Mouse (Mus musculus) heart, embryonic 10.5 days (tissue): ENCODE results near the gene Elf4. TPM values are rescaled to one million over a fixed set of nuclear protein-coding genes. Genes with fewer than 3 reads are reported as not detected.
A peak's percentile ranks its signal among the peaks of the same experiment; 100 is the strongest.

Source experiments
- DNase-seq: peaks from one replicate; pipeline ENCODE4 v3.0.0-alpha.2; 2017; ENCODE audit warnings: low spot score
- H3K27ac ChIP-seq: fragments of 300-500 bp; sonication (generic); 2 replicates; pipeline ENCODE4 v1.5.1; 2016; ENCODE audit warnings: mild to moderate bottlenecking
- H3K27me3 ChIP-seq: fragments of 300-500 bp; sonication (generic); 2 replicates; pipeline ENCODE4 v1.6.1; 2016; ENCODE audit warnings: mild to moderate bottlenecking; ENCODE audit not compliant: poor library complexity, insufficient read depth, severe bottlenecking
- H3K36me3 ChIP-seq: fragments of 300-500 bp; sonication (generic); 2 replicates; pipeline ENCODE4 v1.6.1; 2016; ENCODE audit warnings: mild to moderate bottlenecking, moderate library complexity
- H3K4me1 ChIP-seq: fragments of 300-500 bp; sonication (generic); 2 replicates; pipeline ENCODE4 v1.6.1; 2016; ENCODE audit warnings: mild to moderate bottlenecking
- H3K4me3 ChIP-seq: fragments of 300-500 bp; sonication (generic); 2 replicates; pipeline ENCODE4 v1.5.1; 2016; ENCODE audit warnings: mild to moderate bottlenecking, moderate library complexity
- H3K9me3 ChIP-seq: fragments of 300-500 bp; sonication (generic); 2 replicates; pipeline ENCODE4 v1.6.1; 2016; ENCODE audit warnings: mild to moderate bottlenecking, moderate library complexity
- WGBS: fragments of 180-500 bp; shearing (Covaris S2); methylation state at CpG from one replicate; pipeline ENCODE4 v1.1.7; 2016; 5-methylcytosine and 5-hydroxymethylcytosine counted together
- polyA plus RNA-seq: library from polyadenylated mRNA; unstranded; fragments of >200 nt; fragmentation: Nextera tagmentation; extraction: Ambion mirVana; gene quantifications from 2 replicates; pipeline ENCODE4 v1.2.1, GENCODE M21; 2016

Gene Elf4
- 9.9 and 15.7 TPM in 2 replicates for polyA plus RNA-seq

- no peaks in the 10 kb centered on the region for H3K36me3 ChIP-seq
- peak within 1 kb of the TSS; percentile 72 for H3K27ac ChIP-seq
- peak within 1 kb of the TSS; percentile 55 for H3K4me3 ChIP-seq
- 18% methylated on average over 38 of the region's 38 CpGs for WGBS
- H3K9me3 ChIP-seq = no peaks in the 10 kb centered on the region
- peak; percentile 87 for DNase-seq
- peaks cover 5% of the 10 kb centered on the region; the same call in 1 of the 2 replicates for H3K4me1 ChIP-seq
- H3K27me3 ChIP-seq = peaks cover 5% of the 10 kb centered on the region; the same call in 1 of the 2 replicates
These were observed at the start of gene Elf4 for GRCm38 (mm10) chrX:48462754-48463507. TSS of gene Elf4 (minus strand) at chrX:48463132.

- no peak overlapping the region for H3K4me3 ChIP-seq
- no peaks in the 10 kb centered on the region for H3K4me1 ChIP-seq
- no peaks in the 10 kb centered on the region for H3K27me3 ChIP-seq
- no peaks in the 10 kb centered on the region for H3K9me3 ChIP-seq
- H3K27ac ChIP-seq = no peak overlapping the region
- DNase-seq = no peak
- 91% methylated on average over 8 of the region's 8 CpGs for WGBS
- peaks cover 51% of the 10 kb centered on the region for H3K36me3 ChIP-seq
These were observed 30.8 kb upstream of the Elf4 start for GRCm38 (mm10) chrX:48493763-48494162.

GRCm38 (mm10) chrX:48481687-48482086 is 18.8 kb upstream of the Elf4 start:
- Histone ChIP-seq H3K36me3 (peaks cover 50% of the 10 kb centered on the region), H3K4me3 (no peak overlapping the region)

GRCm38 (mm10) chrX:48481095-48481494 is 18.2 kb upstream of the Elf4 start:
- Histone ChIP-seq H3K9me3 (no peaks in the 10 kb centered on the region), H3K27ac (no peak overlapping the region), H3K4me1 (no peaks in the 10 kb centered on the region), H3K36me3 (peaks cover 55% of the 10 kb centered on the region), H3K27me3 (no peaks in the 10 kb centered on the region), H3K4me3 (no peak overlapping the region)
- 86% methylated on average over 4 of the region's 4 CpGs for WGBS
- no peak for DNase-seq

More at GRCm38 (mm10) chrX:48481687-48482086, 18.8 kb upstream of the Elf4 start:
- Histone ChIP-seq H3K27ac (no peak overlapping the region), H3K4me1 (no peaks in the 10 kb centered on the region), H3K27me3 (no peaks in the 10 kb centered on the region), H3K9me3 (no peaks in the 10 kb centered on the region)
- WGBS = 84% methylated on average over 7 of the region's 7 CpGs
- DNase-seq = no peak

GRCm38 (mm10) chrX:48467355-48467946 is 4.5 kb upstream of the Elf4 start:
- H3K4me1 ChIP-seq = peaks cover 5% of the 10 kb centered on the region; the same call in 1 of the 2 replicates
- 0 out of 2 replicates have a peak, but pooled peaks cover 3% of the 10 kb centered on the region for H3K36me3 ChIP-seq
- DNase-seq = no peak
- WGBS = 43% methylated on average over 3 of the region's 3 CpGs
- no peak overlapping the region for H3K27ac ChIP-seq
- no peaks in the 10 kb centered on the region for H3K9me3 ChIP-seq
- H3K4me3 ChIP-seq = no peak overlapping the region
- H3K27me3 ChIP-seq = no peaks in the 10 kb centered on the region; the same call in 1 of the 2 replicates

GRCm38 (mm10) chrX:48466174-48466573 is 3.2 kb upstream of the Elf4 start:
- H3K4me1 ChIP-seq = peaks cover 5% of the 10 kb centered on the region; the same call in 1 of the 2 replicates
- peaks cover 5% of the 10 kb centered on the region; the same call in 1 of the 2 replicates for H3K27me3 ChIP-seq
- no peak overlapping the region for H3K4me3 ChIP-seq
- H3K36me3 ChIP-seq = no peaks in the 10 kb centered on the region
- DNase-seq = no peak
- no peaks in the 10 kb centered on the region for H3K9me3 ChIP-seq
- WGBS = 66% methylated on average over 2 of the region's 2 CpGs
- H3K27ac ChIP-seq = no peak overlapping the region

- Histone ChIP-seq H3K27me3 (peaks cover 5% of the 10 kb centered on the region; the same call in 1 of the 2 replicates), H3K27ac (no peak overlapping the region), H3K9me3 (no peaks in the 10 kb centered on the region), H3K4me1 (peaks cover 5% of the 10 kb centered on the region; the same call in 1 of the 2 replicates), H3K4me3 (no peak overlapping the region), H3K36me3 (no peaks in the 10 kb centered on the region)
- WGBS = 85% methylated on average over 6 of the region's 6 CpGs
- DNase-seq = no peak
These were observed 1.5 kb upstream of the Elf4 start for GRCm38 (mm10) chrX:48464436-48464835.

- no peaks in the 10 kb centered on the region for H3K9me3 ChIP-seq
- H3K4me1 ChIP-seq = peaks cover 5% of the 10 kb centered on the region; the same call in 1 of the 2 replicates
- 81% methylated on average over 4 of the region's 4 CpGs for WGBS
- peaks cover 5% of the 10 kb centered on the region; the same call in 1 of the 2 replicates for H3K27me3 ChIP-seq
- H3K36me3 ChIP-seq = no peaks in the 10 kb centered on the region
- no peak for DNase-seq
- H3K4me3 ChIP-seq = no peak overlapping the region
- no peak overlapping the region for H3K27ac ChIP-seq
These were observed 704 bp upstream of the Elf4 start for GRCm38 (mm10) chrX:48463636-48464035.

GRCm38 (mm10) chrX:48462297-48462696 is 635 bp downstream of the Elf4 start:
- Histone ChIP-seq H3K27me3 (peaks cover 5% of the 10 kb centered on the region; the same call in 1 of the 2 replicates), H3K4me3 (peak overlapping the region; percentile 55), H3K27ac (peak overlapping the region; percentile 72; the same call in 1 of the 2 replicates), H3K9me3 (no peaks in the 10 kb centered on the region), H3K36me3 (no peaks in the 10 kb centered on the region), H3K4me1 (peaks cover under 1% of the 10 kb centered on the region; the same call in 1 of the 2 replicates)
- 23% methylated on average over 4 of the region's 4 CpGs for WGBS
- no peak for DNase-seq

- Histone ChIP-seq H3K4me3 (no peak overlapping the region), H3K9me3 (no peaks in the 10 kb centered on the region), H3K27ac (no peak overlapping the region), H3K27me3 (peaks cover 5% of the 10 kb centered on the region; the same call in 1 of the 2 replicates), H3K4me1 (peaks cover 5% of the 10 kb centered on the region; the same call in 1 of the 2 replicates), H3K36me3 (no peaks in the 10 kb centered on the region)
- WGBS = 55% methylated on average over 4 of the region's 4 CpGs
- no peak for DNase-seq
These were observed 1.9 kb downstream of the Elf4 start for GRCm38 (mm10) chrX:48461006-48461405.

GRCm38 (mm10) chrX:48460496-48460895 is 2.4 kb downstream of the Elf4 start:
- no peak for DNase-seq
- WGBS = 75% methylated on average over 7 of the region's 7 CpGs

GRCm38 (mm10) chrX:48456956-48457355 is 6.0 kb downstream of the Elf4 start:
- Histone ChIP-seq H3K36me3 (no peaks in the 10 kb centered on the region), H3K27ac (peak overlapping the region; percentile 42; the same call in 1 of the 2 replicates), H3K27me3 (peaks cover 37% of the 10 kb centered on the region), H3K4me3 (no peak overlapping the region), H3K4me1 (peaks cover 12% of the 10 kb centered on the region; the same call in 1 of the 2 replicates), H3K9me3 (no peaks in the 10 kb centered on the region)
- no peak for DNase-seq
- 62% methylated on average over 6 of the region's 6 CpGs for WGBS

More at GRCm38 (mm10) chrX:48460496-48460895, 2.4 kb downstream of the Elf4 start:
- Histone ChIP-seq H3K4me3 (no peak overlapping the region), H3K27me3 (peaks cover 5% of the 10 kb centered on the region; the same call in 1 of the 2 replicates), H3K36me3 (no peaks in the 10 kb centered on the region), H3K27ac (no peak overlapping the region), H3K4me1 (peaks cover 5% of the 10 kb centered on the region; the same call in 1 of the 2 replicates), H3K9me3 (no peaks in the 10 kb centered on the region)

GRCm38 (mm10) chrX:48455018-48455417 is 7.9 kb downstream of the Elf4 start:
- 22% methylated on average over 9 of the region's 9 CpGs for WGBS
- DNase-seq = no peak
- H3K4me1 ChIP-seq = peaks cover 27% of the 10 kb centered on the region
- peak overlapping the region; percentile 68 for H3K4me3 ChIP-seq
- no peaks in the 10 kb centered on the region for H3K9me3 ChIP-seq
- peaks cover 36% of the 10 kb centered on the region for H3K27me3 ChIP-seq
- H3K27ac ChIP-seq = peak overlapping the region; percentile 89
- H3K36me3 ChIP-seq = no peaks in the 10 kb centered on the region
